9 mouse cellular contexts compared by ENCODE assay signal in genomic region chr6:31549361-31550051, GRCm38 (mm10). TPM values are rescaled to one million over a fixed set of nuclear protein-coding genes. Genes with fewer than 3 reads are reported as not detected.
DNase-seq lines count a peak whose midpoint lies in the region; ATAC-seq and TF ChIP-seq lines count a peak whose summit lies in the region.
"Had no signal": no experiment of that assay in that cellular context is flagged by ENCODE, and none has a peak within 500 bp of the region (broad histone marks: within the 10 kb centered on the region; RNA-seq: fewer than 3 reads in every experiment).

No protein-coding gene starts in this region.

- no peak overlapping the region for H3K4me2 ChIP-seq in lung, embryonic 15.5 days
- no peak overlapping the region for H3K4me2 ChIP-seq in stomach, embryonic 16.5 days (ENCODE audit: low read depth, low read length)
- H3K4me2 ChIP-seq: limb, embryonic 12.5 days had no signal

- H3K4me3 ChIP-seq in forebrain, embryonic 10.5 days: no peak overlapping the region
- H3K4me3 ChIP-seq in lung, embryonic 15.5 days: no peak overlapping the region
- H3K4me3 ChIP-seq in stomach, embryonic 16.5 days (replicated peaks; ENCODE audit: low read length): no peak overlapping the region
- H3K4me3 ChIP-seq in layer of hippocampus, adult 2 months: no peak overlapping the region
- H3K4me3 ChIP-seq: limb, embryonic 12.5 days had no signal

- intact Hi-C loops in gastrocnemius, postnatal 36 days (cut with DNase I): no loop called here
- intact Hi-C loops in heart, postnatal 36 days (cut with DNase I): no loop called here

- TF ChIP-seq CTCF in layer of hippocampus, adult 2 months (conservative IDR thresholded peaks at IDR 0.05): no peak

- peak; percentile 21 for DNase-seq in gastrocnemius, adult 18-20 months (ENCODE audit: low spot score)
- no peak for DNase-seq in gastrocnemius, postnatal 36 days
- DNase-seq in forebrain, embryonic 10.5 days (ENCODE audit: extremely low spot score, low spot score): no peak
- DNase-seq in heart, postnatal 36 days: peak; percentile 68 to 71
- no peak for DNase-seq in layer of hippocampus, adult 2 months (ENCODE audit: low spot score in 2 of 2)

- peaks cover 45% of the 10 kb centered on the region for H3K4me1 ChIP-seq in forebrain, embryonic 10.5 days
- peaks cover 30% of the 10 kb centered on the region for H3K4me1 ChIP-seq in lung, embryonic 15.5 days
- peaks cover 7% of the 10 kb centered on the region for H3K4me1 ChIP-seq in stomach, embryonic 16.5 days (ENCODE audit: control insufficient read depth, insufficient read depth, low read length)

- ATAC-seq in lung, embryonic 15.5 days (ENCODE audit: borderline replicate concordance, extremely low read depth, low FRiP score, low TSS enrichment): peak; percentile 74
- ATAC-seq in stomach, embryonic 16.5 days (ENCODE audit: insufficient read depth, low FRiP score): peak; percentile 36; the same call in 1 of the 2 replicates
- ATAC-seq in megakaryocyte progenitor cell, adult 5-6 weeks (replicated peaks; ENCODE audit: poor library complexity): no peak

- peak overlapping the region; percentile 8; the same call in 1 of the 2 replicates for H3K27ac ChIP-seq in forebrain, embryonic 10.5 days
- peak overlapping the region; percentile 47 for H3K27ac ChIP-seq in lung, embryonic 15.5 days
- no peak overlapping the region for H3K27ac ChIP-seq in stomach, embryonic 16.5 days (ENCODE audit: low read length)
- no peak overlapping the region for H3K27ac ChIP-seq in layer of hippocampus, adult 2 months
- H3K27ac ChIP-seq: limb, embryonic 12.5 days had no signal

- WGBS in forebrain, embryonic 10.5 days: 73% methylated on average over 5 of the region's 5 CpGs
- WGBS in lung, embryonic 15.5 days: 15% methylated on average over 5 of the region's 5 CpGs
- 43% methylated on average over 5 of the region's 5 CpGs for WGBS in stomach, embryonic 16.5 days

- H3K9me3 ChIP-seq in forebrain, embryonic 10.5 days: no peaks in the 10 kb centered on the region
- H3K9me3 ChIP-seq in lung, embryonic 15.5 days: no peaks in the 10 kb centered on the region
- no peaks in the 10 kb centered on the region for H3K9me3 ChIP-seq in stomach, embryonic 16.5 days (replicated peaks; ENCODE audit: control insufficient read depth, low read length)
- H3K9me3 ChIP-seq: limb, embryonic 12.5 days had no signal

- no peak overlapping the region for H3K9ac ChIP-seq in lung, embryonic 15.5 days
- no peak overlapping the region for H3K9ac ChIP-seq in stomach, embryonic 16.5 days (ENCODE audit: low read length)
- H3K9ac ChIP-seq: limb, embryonic 12.5 days had no signal

- H3K36me3 ChIP-seq in forebrain, embryonic 10.5 days (replicated peaks): peaks cover 2% of the 10 kb centered on the region
- no peaks in the 10 kb centered on the region for H3K36me3 ChIP-seq in lung, embryonic 15.5 days
- H3K36me3 ChIP-seq in stomach, embryonic 16.5 days (ENCODE audit: control insufficient read depth, insufficient read depth, low read length): no peaks in the 10 kb centered on the region
- H3K36me3 ChIP-seq: limb, embryonic 12.5 days had no signal

- no peaks in the 10 kb centered on the region for H3K27me3 ChIP-seq in forebrain, embryonic 10.5 days (ENCODE audit: poor library complexity, severe bottlenecking)
- no peaks in the 10 kb centered on the region for H3K27me3 ChIP-seq in lung, embryonic 15.5 days
- no peaks in the 10 kb centered on the region for H3K27me3 ChIP-seq in stomach, embryonic 16.5 days (ENCODE audit: control insufficient read depth, insufficient read depth, low read length)
- H3K27me3 ChIP-seq: limb, embryonic 12.5 days had no signal

RNA-seq across cellular contexts. Expression of gene Podxl, which starts 14.3 kb away (rescaled TPM):
- 10 to 100 TPM; 13.1 to 28.0 TPM for total RNA-seq in gastrocnemius, adult 18-20 months (2021)
- 10 to 100 TPM; 15.7 to 20.8 TPM for total RNA-seq in gastrocnemius, postnatal 36 days (2021)
- 17.2 and 20.6 TPM in 2 replicates for polyA plus RNA-seq in forebrain, embryonic 10.5 days (2016; fragmentation: Nextera tagmentation; extraction: Ambion mirVana)
- 10 to 100 TPM; 71.9 to 90.8 TPM for total RNA-seq in heart, postnatal 36 days (2021)
- polyA plus RNA-seq in lung, embryonic 15.5 days (2015; fragmentation: Nextera tagmentation; extraction: Ambion mirVana): 33.6 and 37.0 TPM in 2 replicates
- 17.0 and 18.5 TPM in 2 replicates for polyA plus RNA-seq in stomach, embryonic 16.5 days (2015; fragmentation: Nextera tagmentation; extraction: Ambion mirVana)
- 0.07 and 0.25 TPM in 2 replicates for total RNA-seq in megakaryocyte progenitor cell, adult 5-6 weeks (2015)
- total RNA-seq in megakaryocyte progenitor cell, adult 5-6 weeks (2017): 0.04 and 0.34 TPM in 2 replicates
- 10 to 100 TPM; 16.8 to 18.9 TPM for total RNA-seq in layer of hippocampus, adult 2 months (2021)

Comparison
In these comparisons a context has a peak if more than half of its experiments do, and no peak if none do; other contexts are left out.
1. DNase-seq: peak in gastrocnemius, adult 18-20 months (single experiment) and heart, postnatal 36 days (2 of 2); none in gastrocnemius, postnatal 36 days (0 of 2), forebrain, embryonic 10.5 days (single experiment) and layer of hippocampus, adult 2 months (0 of 2).
2. H3K27ac ChIP-seq: peak in forebrain, embryonic 10.5 days (single experiment) and lung, embryonic 15.5 days (single experiment); none in stomach, embryonic 16.5 days (single experiment) and layer of hippocampus, adult 2 months (single experiment).
3. RNA of gene Podxl, which starts 14.3 kb away (total RNA-seq): 71.9 to 90.8 TPM in heart, postnatal 36 days, 13.1 to 28.0 TPM in gastrocnemius, adult 18-20 months, 15.7 to 20.8 TPM in gastrocnemius, postnatal 36 days and 16.8 to 18.9 TPM in layer of hippocampus, adult 2 months; 0.04 to 0.34 TPM in megakaryocyte progenitor cell, adult 5-6 weeks; every median in the first group is over 10 times any median in the second.